Mouse (Mus musculus): Measurements from ENCODE around the gene Armt1.

DNA sequence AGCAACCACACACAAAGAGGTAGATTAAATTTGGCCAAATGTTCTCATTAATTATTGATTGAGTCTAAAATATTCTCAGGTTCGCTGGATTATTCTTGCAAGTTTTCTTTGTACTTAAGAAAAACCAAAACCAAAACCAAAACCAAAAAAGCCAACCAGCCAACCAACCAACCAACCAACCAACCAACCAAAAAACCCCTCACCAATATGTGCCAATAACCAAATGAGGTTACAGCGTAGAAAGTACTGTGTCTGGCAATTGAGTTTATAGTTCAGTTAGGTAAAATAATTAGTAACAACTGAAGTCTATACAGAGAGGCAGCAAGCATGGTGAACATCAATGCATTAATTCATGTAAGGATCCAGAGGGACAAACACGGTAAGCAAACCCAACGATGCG lies 57.6 kb downstream of the Armt1 start:
- no peak for TF ChIP-seq CTCF (IDR thresholded peaks at IDR 0.05)
- no peak for TF ChIP-seq EP300 (IDR thresholded peaks at IDR 0.05)
